In genomic region chr6:147263587-147264565, GRCm38 (mm10) we compare ENCODE assay signal across 9 mouse cellular contexts. TPM values are rescaled to one million over a fixed set of nuclear protein-coding genes. Genes with fewer than 3 reads are reported as not detected.
DNase-seq lines count a peak whose midpoint lies in the region; ATAC-seq and TF ChIP-seq lines count a peak whose summit lies in the region.
"Had no signal": no experiment of that assay in that cellular context is flagged by ENCODE, and none has a peak within 500 bp of the region (broad histone marks: within the 10 kb centered on the region; RNA-seq: fewer than 3 reads in every experiment).

Pthlh (minus strand) TSS chr6:147264183.

- no peak for TF ChIP-seq POLR2A in lung, adult 2 months (IDR thresholded peaks at IDR 0.05; ENCODE audit: borderline replicate concordance, extremely low read depth, low read depth, low read length)

- 2% methylated on average over 67 of the region's 68 CpGs for WGBS in forebrain, embryonic 15.5 days
- 1% methylated on average over 68 of the region's 68 CpGs for WGBS in lung, adult 2 months

- ATAC-seq in forebrain, embryonic 15.5 days (replicated peaks), result peak; percentile 80

- H3K9ac ChIP-seq in forebrain, embryonic 15.5 days (replicated peaks), result peak within 1 kb of the TSS; percentile 35; the same call in 1 of the 2 replicates

- DNase-seq in 3134 (ENCODE audit: extremely low read depth, insufficient read length, low spot score), result peak; percentile 75
- peak; percentile 63 to 67 for DNase-seq in heart, postnatal 10 days
- peak; percentile 65 to 79 for DNase-seq in kidney, postnatal 36 days
- peak; percentile 64 for DNase-seq in lung, adult 2 months
- peak; percentile 33 for DNase-seq in ovary, adult 18-20 months (ENCODE audit: low spot score)
- DNase-seq in urinary bladder, adult 18-20 months (ENCODE audit: low spot score in 2 of 2), result peak; percentile 68 to 72

- H3K4me1 ChIP-seq in brown adipose tissue, adult 24 weeks (ENCODE audit: control insufficient read depth, insufficient read depth, insufficient read length, low read length), result no peaks in the 10 kb centered on the region
- peaks cover 23% of the 10 kb centered on the region for H3K4me1 ChIP-seq in forebrain, embryonic 15.5 days
- H3K4me1 ChIP-seq in lung, adult 2 months (ENCODE audit: control insufficient read depth, insufficient read depth, low read length), result peaks cover 5% of the 10 kb centered on the region

- H3K4me2 ChIP-seq in forebrain, embryonic 15.5 days (replicated peaks), result peak within 1 kb of the TSS; percentile 95

- peak within 1 kb of the TSS; percentile 55 for H3K4me3 ChIP-seq in brown adipose tissue, adult 24 weeks (ENCODE audit: insufficient read depth, low read depth, low read length)
- H3K4me3 ChIP-seq in forebrain, embryonic 15.5 days, result peak within 1 kb of the TSS; percentile 50
- H3K4me3 ChIP-seq in lung, adult 2 months (replicated peaks; ENCODE audit: extremely low read depth, low read depth, low read length), result peak within 1 kb of the TSS; percentile 22

- H3K27ac ChIP-seq in brown adipose tissue, adult 24 weeks (replicated peaks; ENCODE audit: low read depth, low read length), result no peak within 1 kb of the TSS
- no peak within 1 kb of the TSS for H3K27ac ChIP-seq in forebrain, embryonic 15.5 days (replicated peaks)

- no peaks in the 10 kb centered on the region for H3K9me3 ChIP-seq in forebrain, embryonic 15.5 days
- H3K9me3 ChIP-seq: G1E had no signal

- no peaks in the 10 kb centered on the region for H3K36me3 ChIP-seq in forebrain, embryonic 15.5 days
- H3K36me3 ChIP-seq: G1E had no signal

- peaks cover 39% of the 10 kb centered on the region for H3K27me3 ChIP-seq in forebrain, embryonic 15.5 days

- TF ChIP-seq CTCF in lung, adult 2 months (IDR thresholded peaks at IDR 0.05; ENCODE audit: insufficient read depth, low read length), result no peak

- intact Hi-C loops in heart, postnatal 10 days (cut with DNase I), result loop anchor here (5.0 kb wide), 2 partner anchors 548 to 688 kb away; no protein-coding TSS in a partner anchor

RNA-seq across cellular contexts. Expression of gene Pthlh, which starts in this region (rescaled TPM):
- polyA plus RNA-seq in brown adipose tissue, adult 24 weeks (2012; ENCODE audit: insufficient read depth, insufficient read length, missing spikeins), result 1.7 TPM in 1 of 2 replicates, not detected in the other
- polyA plus RNA-seq in forebrain, embryonic 15.5 days (2015; fragmentation: Nextera tagmentation; extraction: Ambion mirVana), result 0.89 and 1.2 TPM in 2 replicates
- total RNA-seq in heart, postnatal 10 days (2021), result 1 to 10 TPM; 1.2 TPM
- polyA plus RNA-seq in lung, adult 2 months (2012; rRNA removed), result 0.76 and 1.7 TPM in 2 replicates
- total RNA-seq: G1E had no signal
- polyA plus RNA-seq: G1E had no signal
